Mouse (Mus musculus) ES-E14 (cell line): ENCODE data around the gene Rasef. TPM values are rescaled to one million over a fixed set of nuclear protein-coding genes. Genes with fewer than 3 reads are reported as not detected.

Experiments
- DNase-seq: peaks from one replicate; pipeline ENCODE4 v3.0.0-alpha.2; 2013; ENCODE audit warnings: low read depth, low spot score
- H3K27ac ChIP-seq: 2 replicates; pipeline ENCODE4 v1.5.1; 2012; ENCODE audit warnings: low read depth, mild to moderate bottlenecking, low read length, moderate library complexity, mixed read lengths; ENCODE audit not compliant: poor library complexity, insufficient read depth, severe bottlenecking
- H3K36me3 ChIP-seq: 2 replicates; pipeline ENCODE4 v1.6.1; 2012; ENCODE audit warnings: mild to moderate bottlenecking, low read length, moderate library complexity, mixed read lengths; ENCODE audit not compliant: control insufficient read depth, poor library complexity, insufficient read depth, severe bottlenecking
- H3K4me1 ChIP-seq, 2 experiments: fragments of 150-350 bp in 1 of 2; sonication (generic) in 1 of 2; 2 replicates each; pipeline ENCODE4 v1.6.1; 2012; ENCODE audit warnings: low read length in 2 of 2, mild to moderate bottlenecking in 1 of 2, mixed read lengths in 1 of 2; ENCODE audit not compliant: control insufficient read depth in 2 of 2, insufficient read depth in 2 of 2, poor library complexity in 1 of 2
- H3K4me3 ChIP-seq, 2 experiments: fragments of 150-350 bp in 1 of 2; sonication (generic) in 1 of 2; 2 replicates each; pipeline ENCODE4 v1.5.1; 2012; ENCODE audit warnings: low read length in 2 of 2, low read depth in 1 of 2, mild to moderate bottlenecking in 1 of 2, mixed read lengths in 1 of 2; ENCODE audit not compliant: insufficient read depth in 1 of 2, poor library complexity in 1 of 2, severe bottlenecking in 1 of 2
- H3K9ac ChIP-seq: 2 replicates; pipeline ENCODE4 v1.6.1; 2012; ENCODE audit warnings: low read depth, mild to moderate bottlenecking, low read length, mixed read lengths; ENCODE audit not compliant: poor library complexity, insufficient read depth, severe bottlenecking
- H3K9me3 ChIP-seq: fragments of 150-350 bp; sonication (generic); 2 replicates; pipeline ENCODE4 v1.6.1; 2012; ENCODE audit warnings: low read depth, mild to moderate bottlenecking, low read length; ENCODE audit not compliant: control insufficient read depth, insufficient read depth
- CHD2 ChIP-seq: IDR thresholded peaks from 2 replicates; pipeline ENCODE4 v1.6.1; 2014; ENCODE audit warnings: mild to moderate bottlenecking, low read depth, low read length, inconsistent platforms
- HCFC1 ChIP-seq: IDR thresholded peaks from 2 replicates; pipeline ENCODE4 v1.6.1; 2012; ENCODE audit warnings: low read length, inconsistent platforms, borderline replicate concordance; ENCODE audit not compliant: insufficient read depth
- MAFK ChIP-seq: IDR thresholded peaks from 2 replicates; pipeline ENCODE4 v1.6.1; 2014; ENCODE audit warnings: mild to moderate bottlenecking, low read depth, low read length, inconsistent platforms; ENCODE audit not compliant: insufficient read depth
- ZC3H11A ChIP-seq: IDR thresholded peaks from 2 replicates; pipeline ENCODE4 v1.6.1; 2012; ENCODE audit warnings: low read depth, mild to moderate bottlenecking, inconsistent platforms, low read length, borderline replicate concordance
- ZNF384 ChIP-seq: IDR thresholded peaks from 2 replicates; pipeline ENCODE4 v1.6.1; 2012; ENCODE audit warnings: low read depth, low read length, inconsistent platforms
- in situ Hi-C, 2 experiments: fragments of 600-800 bp; cut with MboI; formaldehyde crosslinking; loops; one replicate each; pipeline ENCODE4 v1.15.1; 2025; ENCODE audit warnings: low sequenced_read_pairs in 2 of 2, inconsistent platforms in 1 of 2; ENCODE audit not compliant: unreplicated experiment in 2 of 2
- total RNA-seq: library from RNA; depleted of rRNA; stranded (reverse); fragments of 300-350 nt; gene quantifications from 2 replicates; pipeline ENCODE4 v1.2.3, GENCODE M21; 2012

Rasef gene
- total RNA-seq, 1 experiment = 0.54 TPM

DNA sequence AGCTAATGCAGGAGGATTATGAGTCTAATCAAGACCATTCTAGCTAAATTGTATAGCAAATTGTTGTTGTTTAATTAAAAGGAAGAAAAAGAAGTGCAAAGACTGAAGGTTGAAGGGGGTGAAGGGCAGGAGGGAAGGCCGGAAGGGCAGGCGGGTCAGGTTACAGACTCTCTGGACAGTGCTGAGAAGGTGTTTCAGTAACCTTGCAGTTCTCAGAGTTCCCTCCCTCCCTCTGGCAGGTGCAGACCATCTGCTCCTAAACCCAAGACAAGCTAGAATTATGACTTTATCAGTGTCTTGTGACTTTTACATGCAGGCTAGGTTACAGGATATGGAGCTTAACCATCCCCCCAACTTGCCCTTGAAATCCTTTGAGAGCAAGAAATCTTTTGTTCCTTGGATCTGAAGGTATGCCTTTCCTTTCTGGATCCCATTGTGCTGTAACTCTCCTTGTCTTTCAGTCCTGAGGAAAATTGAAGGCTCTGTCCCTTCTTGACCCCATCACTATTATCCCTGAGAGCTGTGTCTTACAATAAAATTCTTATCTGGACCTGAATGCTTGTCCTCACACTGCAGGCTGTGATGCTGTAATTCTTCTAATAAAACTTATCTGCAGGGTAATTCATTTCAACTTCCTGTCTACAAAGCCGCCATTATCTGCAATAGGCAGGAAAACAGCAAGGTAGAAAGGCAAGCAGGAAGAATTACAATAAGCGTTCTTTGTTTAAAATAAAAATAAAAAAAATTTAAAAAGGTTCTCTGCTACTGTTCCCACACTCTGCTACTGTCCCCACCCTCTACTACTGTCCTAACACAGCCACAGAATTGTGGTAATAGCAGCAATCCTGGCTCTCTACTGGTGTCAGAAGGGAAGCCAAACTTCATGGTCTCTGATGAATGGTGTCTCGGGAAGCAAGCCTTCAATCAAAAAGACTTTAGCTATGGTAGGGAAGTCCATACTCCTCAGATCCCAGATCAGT lies 16.7 kb downstream of the Rasef start:
- peak; percentile 7 for DNase-seq
- TF ChIP-seq ZC3H11A (no peak), MAFK (no peak), CHD2 (no peak), HCFC1 (no peak), ZNF384 (no peak)
- in situ Hi-C loops = no loop called here

GRCm38 (mm10) chr4:73772028-73772427 lies 18.8 kb downstream of the Rasef start:
- no peak for DNase-seq
- Histone ChIP-seq H3K9me3 (no peaks in the 10 kb centered on the region), H3K4me1 (peaks cover 1 to 2% of the 10 kb centered on the region in 2 experiments; a peak in 1 of 4 replicates), H3K4me3 (no peak overlapping the region), H3K36me3 (no peaks in the 10 kb centered on the region), H3K9ac (no peak overlapping the region), H3K27ac (no peak overlapping the region)
- TF ChIP-seq ZC3H11A (no peak), ZNF384 (no peak), CHD2 (no peak), HCFC1 (no peak), MAFK (no peak)
- in situ Hi-C loops = no loop called here

More for the DNA sequence above, 16.7 kb downstream of the Rasef start:
- Histone ChIP-seq H3K4me1 (peaks cover 1 to 2% of the 10 kb centered on the region in 2 experiments; a peak in 1 of 4 replicates), H3K9ac (no peak overlapping the region), H3K36me3 (no peaks in the 10 kb centered on the region), H3K4me3 (no peak overlapping the region), H3K9me3 (no peaks in the 10 kb centered on the region), H3K27ac (no peak overlapping the region)

DNA sequence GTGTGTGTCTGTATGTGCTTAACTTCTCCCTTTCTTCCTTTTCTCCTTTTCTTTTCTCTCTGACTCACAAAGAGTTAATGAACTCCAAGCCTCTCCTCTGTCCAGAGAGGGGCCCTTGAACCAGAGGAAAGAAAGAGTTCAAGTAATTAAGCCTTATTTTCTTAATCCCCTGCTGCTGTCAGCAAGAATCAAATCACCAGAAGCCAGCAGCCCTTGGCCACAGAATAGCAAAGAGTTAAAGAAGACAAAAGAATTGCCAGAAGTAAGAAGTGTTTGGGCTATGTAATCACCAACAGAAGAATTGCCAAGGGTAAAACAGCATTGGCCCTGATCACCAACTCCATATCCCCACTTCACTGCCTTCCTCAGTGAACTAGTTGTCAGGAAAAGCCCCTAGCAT lies 20.2 kb downstream of the Rasef start:
- no peak overlapping the region for H3K27ac ChIP-seq
- no peak overlapping the region for H3K9ac ChIP-seq
- H3K4me3 ChIP-seq = no peak overlapping the region
- no peaks in the 10 kb centered on the region for H3K36me3 ChIP-seq
- TF ChIP-seq ZC3H11A (no peak), CHD2 (no peak), MAFK (no peak), ZNF384 (no peak), HCFC1 (no peak)
- peaks cover 1 to 2% of the 10 kb centered on the region in 2 experiments; a peak in 1 of 4 replicates for H3K4me1 ChIP-seq
- H3K9me3 ChIP-seq = no peaks in the 10 kb centered on the region
- in situ Hi-C loops = no loop called here
- DNase-seq = no peak

DNA sequence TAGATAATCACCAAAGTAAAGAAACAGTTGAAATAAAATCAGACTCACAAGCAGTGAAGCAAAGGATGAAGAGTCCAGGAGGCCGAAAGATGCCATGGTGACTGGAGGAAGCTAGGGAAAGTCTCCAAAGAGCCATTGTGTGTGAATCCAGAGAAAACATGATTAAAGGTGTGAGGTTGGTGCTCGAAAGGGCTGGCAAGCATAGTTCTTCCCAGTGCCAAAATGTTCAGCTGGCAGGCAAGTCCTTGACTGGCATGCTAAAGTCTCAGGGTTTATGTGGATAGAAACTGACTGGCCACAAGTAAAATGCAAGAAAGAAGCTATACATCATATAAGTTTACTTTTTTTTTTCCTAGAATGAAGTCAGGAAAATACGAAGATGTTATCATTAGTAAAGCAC lies 22.6 kb downstream of the Rasef start:
- H3K9ac ChIP-seq = no peak overlapping the region
- H3K4me3 ChIP-seq = no peak overlapping the region
- H3K27ac ChIP-seq = no peak overlapping the region
- no peak for DNase-seq
- TF ChIP-seq HCFC1 = no peak
- TF ChIP-seq ZNF384 = no peak
- TF ChIP-seq MAFK = no peak
- no peak for TF ChIP-seq ZC3H11A
- no peak for TF ChIP-seq CHD2
- H3K36me3 ChIP-seq = no peaks in the 10 kb centered on the region
- in situ Hi-C loops = no loop called here
- H3K9me3 ChIP-seq = no peaks in the 10 kb centered on the region
- no peaks in the 10 kb centered on the region for H3K4me1 ChIP-seq
